Mouse (Mus musculus) midbrain, embryonic 14.5 days (tissue): Measurements from ENCODE around the gene Fam20a. TPM values are rescaled to one million over a fixed set of nuclear protein-coding genes. Genes with fewer than 3 reads are reported as not detected.

ENCODE experiments used
- ATAC-seq: fragments of 200-750 bp; cut with Nextera tagmentation; 2 replicates; pipeline ENCODE4 v1.8.0; 2017; ENCODE audit warnings: moderate number of reproducible peaks, moderate library complexity; ENCODE audit not compliant: low FRiP score, low TSS enrichment
- DNase-seq: peaks from one replicate; pipeline ENCODE4 v3.0.0-alpha.2; 2015
- H3K27ac ChIP-seq: fragments of 300-500 bp; sonication (generic); replicated peaks from 2 replicates; pipeline ENCODE4 v1.5.1; 2014; ENCODE audit warnings: mild to moderate bottlenecking, low read depth, low read length, moderate library complexity
- H3K27me3 ChIP-seq: fragments of 300-500 bp; sonication (generic); 2 replicates; pipeline ENCODE4 v1.6.1; 2014; ENCODE audit warnings: low read length, control low read depth, mixed read lengths; ENCODE audit not compliant: control insufficient read depth, insufficient read depth
- H3K36me3 ChIP-seq: fragments of 300-500 bp; sonication (generic); 2 replicates; pipeline ENCODE4 v1.6.1; 2014; ENCODE audit warnings: low read length, control low read depth; ENCODE audit not compliant: control insufficient read depth, insufficient read depth
- H3K4me1 ChIP-seq: fragments of 300-500 bp; sonication (generic); 2 replicates; pipeline ENCODE4 v1.6.1; 2014; ENCODE audit warnings: mild to moderate bottlenecking, antibody characterized with exemption, low read length, control low read depth; ENCODE audit not compliant: control insufficient read depth, insufficient read depth
- H3K4me2 ChIP-seq: fragments of 300-500 bp; sonication (generic); 2 replicates; pipeline ENCODE4 v1.6.1; 2014; ENCODE audit warnings: mild to moderate bottlenecking, low read length, moderate library complexity
- H3K4me3 ChIP-seq: fragments of 300-500 bp; sonication (generic); replicated peaks from 2 replicates; pipeline ENCODE4 v1.5.1; 2014; ENCODE audit warnings: low read depth, low read length
- H3K9ac ChIP-seq: fragments of 300-500 bp; sonication (generic); replicated peaks from 2 replicates; pipeline ENCODE4 v1.6.1; 2014; ENCODE audit warnings: mild to moderate bottlenecking, low read length, moderate library complexity
- H3K9me3 ChIP-seq: fragments of 300-500 bp; sonication (generic); 2 replicates; pipeline ENCODE4 v1.6.1; 2016; ENCODE audit warnings: low read length, control low read depth, mixed read lengths; ENCODE audit not compliant: control insufficient read depth
- WGBS: fragments of 180-500 bp; shearing (Covaris S2); extraction: QIAGEN DNeasy Blood & Tissue Kit; methylation state at CpG from one replicate; pipeline ENCODE4 v1.1.7; 2014; 5-methylcytosine and 5-hydroxymethylcytosine counted together
- polyA plus RNA-seq: library from polyadenylated mRNA; unstranded; fragments of >200 nt; fragmentation: Nextera tagmentation; extraction: Ambion mirVana; gene quantifications from 2 replicates; pipeline ENCODE4 v1.2.1, GENCODE M21; 2014

Gene Fam20a
- polyA plus RNA-seq, 1 experiment from 2014 or later: 3.1 TPM

DNA sequence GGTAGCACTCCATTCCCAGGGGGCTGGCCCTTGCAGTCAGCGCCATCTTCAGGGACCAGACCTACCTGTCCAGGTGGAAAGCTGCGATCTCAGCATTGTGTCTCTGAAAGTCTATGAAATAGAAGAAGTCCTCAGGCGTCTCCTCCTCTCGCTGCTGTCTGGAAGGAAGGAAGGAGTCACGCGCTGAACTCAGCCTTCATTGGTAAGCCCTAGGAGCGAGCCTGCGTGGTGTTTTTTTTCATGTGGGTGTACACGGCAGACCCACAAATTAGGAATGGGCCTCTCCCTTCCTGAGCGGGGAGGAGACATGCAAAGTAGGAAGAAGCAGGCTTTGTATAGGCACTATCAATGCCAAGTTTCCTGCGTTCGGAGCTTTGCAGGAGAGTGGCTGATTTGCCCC is 43.8 kb downstream of the Fam20a start:
- Histone ChIP-seq H3K4me3 (no peak overlapping the region), H3K4me2 (no peak overlapping the region), H3K9me3 (no peaks in the 10 kb centered on the region), H3K27ac (no peak overlapping the region), H3K9ac (no peak overlapping the region), H3K27me3 (no peaks in the 10 kb centered on the region), H3K36me3 (no peaks in the 10 kb centered on the region), H3K4me1 (no peaks in the 10 kb centered on the region)
- no peak for ATAC-seq
- WGBS: 78% methylated on average over 12 of the region's 12 CpGs
- DNase-seq: no peak

GRCm38 (mm10) chr11:109676621-109677373 is 45.3 kb downstream of the Fam20a start:
- WGBS: 51% methylated on average over 12 of the region's 12 CpGs
- ATAC-seq (no peak), DNase-seq (no peak)
- no peak overlapping the region for H3K27ac ChIP-seq
- H3K27me3 ChIP-seq: no peaks in the 10 kb centered on the region
- H3K9ac ChIP-seq: no peak overlapping the region
- no peak overlapping the region for H3K4me3 ChIP-seq
- no peaks in the 10 kb centered on the region for H3K4me1 ChIP-seq
- no peaks in the 10 kb centered on the region for H3K9me3 ChIP-seq
- no peak overlapping the region for H3K4me2 ChIP-seq
- no peaks in the 10 kb centered on the region for H3K36me3 ChIP-seq

- Histone ChIP-seq H3K9me3 (no peaks in the 10 kb centered on the region), H3K4me3 (no peak overlapping the region), H3K36me3 (peaks cover under 1% of the 10 kb centered on the region; the same call in 1 of the 2 replicates), H3K27me3 (no peaks in the 10 kb centered on the region), H3K9ac (no peak overlapping the region), H3K27ac (no peak overlapping the region), H3K4me1 (no peaks in the 10 kb centered on the region), H3K4me2 (no peak overlapping the region)
- DNase-seq (no peak), ATAC-seq (no peak)
- 93% methylated on average over 9 of the region's 9 CpGs for WGBS
Observed at GRCm38 (mm10) chr11:109675771-109676170, 46.3 kb downstream of the Fam20a start.

DNA sequence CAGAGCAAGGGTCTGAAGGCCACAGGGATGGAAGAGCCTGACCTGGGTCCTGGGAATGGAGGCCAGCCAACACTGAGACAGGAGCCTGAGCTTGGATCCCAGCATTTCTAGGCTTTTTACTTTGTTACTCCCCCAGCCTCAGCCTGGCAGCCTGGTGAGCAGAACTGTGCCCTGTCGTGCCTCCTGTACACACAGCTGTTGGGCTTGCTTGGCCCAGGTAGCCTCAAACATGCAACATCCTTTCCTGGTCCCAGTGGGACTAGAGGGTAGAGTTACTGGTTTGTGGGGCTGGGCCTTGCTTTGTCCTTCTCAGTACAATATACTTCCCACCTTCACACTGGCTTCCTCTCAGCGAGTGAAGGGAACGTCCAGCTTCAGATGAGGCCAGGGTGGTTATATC is 46.9 kb downstream of the Fam20a start:
- no peak overlapping the region for H3K4me3 ChIP-seq
- H3K4me1 ChIP-seq: no peaks in the 10 kb centered on the region
- H3K27ac ChIP-seq: no peak overlapping the region
- WGBS: 87% methylated on average over 3 of the region's 3 CpGs
- DNase-seq (no peak), ATAC-seq (no peak)
- H3K9me3 ChIP-seq: no peaks in the 10 kb centered on the region
- no peak overlapping the region for H3K4me2 ChIP-seq
- H3K9ac ChIP-seq: no peak overlapping the region
- no peaks in the 10 kb centered on the region for H3K27me3 ChIP-seq
- peaks cover 5% of the 10 kb centered on the region for H3K36me3 ChIP-seq

DNA sequence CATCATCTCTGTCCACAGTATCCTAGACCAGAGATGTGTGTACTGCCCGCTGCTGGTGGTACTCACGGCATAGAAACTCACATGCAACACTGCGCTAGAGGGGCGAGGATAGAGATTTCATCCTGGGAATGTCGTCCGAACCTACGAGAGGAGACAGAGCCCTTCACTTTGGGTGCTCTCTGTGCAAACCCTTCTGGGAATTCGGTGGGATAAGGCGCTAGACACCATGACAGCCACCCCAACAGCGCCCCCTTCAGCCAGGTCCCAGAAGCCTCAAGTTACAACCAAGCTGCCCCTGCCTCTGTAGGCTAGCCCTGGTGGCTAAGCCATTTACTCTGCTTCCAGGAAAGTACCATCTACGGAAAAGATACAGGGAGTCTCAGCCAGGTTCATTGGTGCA is 47.5 kb downstream of the Fam20a start:
- Histone ChIP-seq H3K4me2 (no peak overlapping the region), H3K9ac (no peak overlapping the region), H3K9me3 (no peaks in the 10 kb centered on the region), H3K36me3 (peaks cover 11% of the 10 kb centered on the region), H3K27me3 (no peaks in the 10 kb centered on the region), H3K4me3 (no peak overlapping the region), H3K4me1 (no peaks in the 10 kb centered on the region), H3K27ac (no peak overlapping the region)
- DNase-seq (no peak), ATAC-seq (no peak)
- 82% methylated on average over 11 of the region's 11 CpGs for WGBS

- no peak overlapping the region for H3K9ac ChIP-seq
- H3K36me3 ChIP-seq: peaks cover 14% of the 10 kb centered on the region
- H3K27me3 ChIP-seq: no peaks in the 10 kb centered on the region
- no peak for DNase-seq
- H3K27ac ChIP-seq: no peak overlapping the region
- ATAC-seq: no peak
- no peaks in the 10 kb centered on the region for H3K9me3 ChIP-seq
- H3K4me3 ChIP-seq: no peak overlapping the region
- no peak overlapping the region for H3K4me2 ChIP-seq
- no peaks in the 10 kb centered on the region for H3K4me1 ChIP-seq
- WGBS: 88% methylated on average over 7 of the region's 7 CpGs
Observed at GRCm38 (mm10) chr11:109673741-109674140, 48.3 kb downstream of the Fam20a start.

DNA sequence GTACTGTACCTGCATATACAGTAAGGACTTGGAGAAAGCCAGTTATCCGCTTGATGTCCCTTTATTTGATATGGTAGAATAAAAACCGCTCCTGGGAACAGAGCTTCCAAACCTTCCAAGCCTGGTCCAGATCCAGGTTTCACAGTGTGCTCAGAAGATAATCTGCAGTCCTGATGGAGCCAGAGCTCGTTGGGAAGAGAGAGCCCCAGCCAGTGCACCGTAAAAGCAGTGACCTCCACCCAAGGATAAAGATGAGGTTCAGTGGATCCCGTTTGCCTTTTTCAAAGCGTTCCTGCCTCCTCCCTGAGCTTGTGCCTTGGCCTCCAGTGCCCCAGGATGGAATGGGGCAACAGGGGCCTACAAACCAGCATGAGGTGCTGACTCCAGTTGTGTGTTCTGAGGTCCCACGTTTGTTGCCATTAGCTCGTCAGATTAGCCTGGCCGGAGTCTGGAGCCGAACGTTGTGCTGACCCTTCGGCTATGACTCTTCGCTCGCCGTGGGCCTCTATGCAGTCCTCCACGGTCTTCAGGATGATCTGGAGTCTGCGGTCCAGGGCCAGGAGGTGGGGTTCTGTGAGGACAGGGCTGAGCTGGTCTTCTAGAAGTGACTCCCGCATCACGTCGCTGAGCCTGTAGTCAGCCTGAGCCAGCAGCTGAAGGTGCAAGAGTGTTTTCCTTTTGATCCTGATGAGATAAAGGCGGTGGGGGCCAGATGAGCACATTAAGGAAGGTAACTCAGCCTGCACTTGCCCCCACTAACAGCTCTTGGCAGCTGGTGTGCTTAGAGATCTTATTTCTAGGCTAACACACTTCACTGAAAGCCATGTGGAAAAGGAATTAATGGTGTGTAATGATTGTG is 49.0 kb downstream of the Fam20a start:
- Histone ChIP-seq H3K27ac (no peak overlapping the region), H3K27me3 (no peaks in the 10 kb centered on the region), H3K4me3 (no peak overlapping the region), H3K9me3 (no peaks in the 10 kb centered on the region), H3K4me2 (no peak overlapping the region), H3K36me3 (peaks cover 19% of the 10 kb centered on the region), H3K4me1 (no peaks in the 10 kb centered on the region), H3K9ac (no peak overlapping the region)
- DNase-seq: no peak
- no peak for ATAC-seq
- 79% methylated on average over 21 of the region's 21 CpGs for WGBS

DNA sequence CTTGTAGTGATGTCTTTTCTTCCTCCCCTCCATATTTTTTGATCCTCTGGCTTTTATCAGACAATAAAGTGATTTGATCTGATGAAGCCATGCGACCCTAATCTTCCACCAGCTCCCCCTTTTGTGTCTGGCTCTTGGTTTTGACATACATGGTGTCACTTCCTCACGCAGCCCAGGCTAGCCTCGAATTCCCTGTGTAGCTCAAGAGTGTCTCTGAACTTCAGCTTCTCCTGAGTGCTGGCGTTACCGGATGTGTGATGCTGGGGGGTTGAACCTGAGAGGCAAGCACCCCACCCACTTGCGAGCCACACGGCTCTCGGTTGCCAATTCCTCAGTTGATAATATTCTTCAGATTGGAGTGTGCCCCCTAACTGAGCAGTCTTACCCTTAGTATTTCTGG is 49.7 kb downstream of the Fam20a start:
- H3K4me2 ChIP-seq: no peak overlapping the region
- no peak overlapping the region for H3K4me3 ChIP-seq
- no peaks in the 10 kb centered on the region for H3K4me1 ChIP-seq
- H3K36me3 ChIP-seq: peaks cover 26% of the 10 kb centered on the region
- DNase-seq (no peak), ATAC-seq (no peak)
- H3K27me3 ChIP-seq: no peaks in the 10 kb centered on the region
- H3K9ac ChIP-seq: no peak overlapping the region
- no peaks in the 10 kb centered on the region for H3K9me3 ChIP-seq
- 89% methylated on average over 8 of the region's 8 CpGs for WGBS
- H3K27ac ChIP-seq: no peak overlapping the region

GRCm38 (mm10) chr11:109672021-109672324 is 50.1 kb downstream of the Fam20a start:
- Histone ChIP-seq H3K27me3 (no peaks in the 10 kb centered on the region), H3K4me1 (no peaks in the 10 kb centered on the region), H3K9ac (no peak overlapping the region), H3K9me3 (no peaks in the 10 kb centered on the region), H3K27ac (no peak overlapping the region), H3K4me3 (no peak overlapping the region), H3K36me3 (peaks cover 30% of the 10 kb centered on the region), H3K4me2 (no peak overlapping the region)
- WGBS: 89% methylated on average over 5 of the region's 5 CpGs
- DNase-seq (no peak), ATAC-seq (no peak)
